Mouse (Mus musculus): ENCODE measurements at regions not wholly inside any gene's neighbourhood (a gene's known extent, or its start where the extent isn't known, plus 50 kb on each side); places are given as distances from the start of the nearest gene placed in this dataset.

DNA sequence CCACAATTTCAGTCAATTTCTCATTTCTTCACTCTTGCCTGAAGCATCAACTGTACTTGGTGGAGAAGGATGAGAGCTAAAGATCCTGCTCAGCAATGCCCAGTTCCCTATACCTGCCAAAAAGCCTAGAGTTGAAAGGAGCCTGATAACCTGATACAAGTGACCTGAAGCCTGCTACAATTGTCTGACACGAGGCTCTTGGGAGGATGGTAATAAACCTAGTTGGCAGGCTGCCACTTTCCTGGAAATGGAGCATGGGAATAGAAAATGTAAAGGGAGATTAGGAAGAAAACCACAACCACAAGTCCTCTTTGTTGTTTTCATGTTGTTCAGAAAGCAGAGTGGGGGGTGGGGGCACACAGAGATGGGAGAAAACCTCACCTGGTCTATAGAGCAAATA, 69.7 kb upstream of the Vav3 start:
- TF ChIP-seq CTCF (IDR thresholded peaks at IDR 0.05; ENCODE audit: borderline replicate concordance, extremely low read depth, insufficient read depth, insufficient read length) (no peak), POLR2A (IDR thresholded peaks at IDR 0.05; ENCODE audit: borderline replicate concordance, extremely low read depth, insufficient read depth, insufficient read length, poor library complexity, severe bottlenecking) (no peak)

GRCm38 (mm10) chr3:109273074-109273801, 67.2 kb upstream of the Vav3 start:
- TF ChIP-seq POLR2A (IDR thresholded peaks at IDR 0.05; ENCODE audit: borderline replicate concordance, extremely low read depth, insufficient read depth, insufficient read length, poor library complexity, severe bottlenecking) (no peak), CTCF (IDR thresholded peaks at IDR 0.05; ENCODE audit: borderline replicate concordance, extremely low read depth, insufficient read depth, insufficient read length) (no peak)

More for the DNA sequence above, 69.7 kb upstream of the Vav3 start:
- peak; percentile 60 for DNase-seq (ENCODE audit: low read depth)

DNA sequence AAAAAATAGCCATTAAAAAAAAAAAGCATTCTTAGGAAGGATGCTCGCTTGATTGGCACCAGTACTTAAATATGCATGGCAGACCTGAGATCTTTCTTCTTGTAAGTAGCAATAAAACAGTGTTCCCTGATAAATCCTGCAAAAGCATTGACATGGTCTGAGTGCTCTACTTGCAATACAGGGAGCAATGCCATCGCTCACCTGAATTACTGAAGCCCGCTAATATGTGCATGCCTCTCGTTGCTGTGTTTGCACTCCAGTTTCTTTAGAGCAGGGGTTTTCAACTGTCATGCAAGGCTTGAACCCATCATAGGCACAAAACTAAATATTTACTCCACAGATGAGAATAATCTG, 66.7 kb upstream of the Vav3 start:
- no peak for DNase-seq (ENCODE audit: low read depth)
- TF ChIP-seq CTCF (IDR thresholded peaks at IDR 0.05; ENCODE audit: borderline replicate concordance, extremely low read depth, insufficient read depth, insufficient read length) (no peak), POLR2A (IDR thresholded peaks at IDR 0.05; ENCODE audit: borderline replicate concordance, extremely low read depth, insufficient read depth, insufficient read length, poor library complexity, severe bottlenecking) (no peak)

More at GRCm38 (mm10) chr3:109273074-109273801, 67.2 kb upstream of the Vav3 start:
- DNase-seq (ENCODE audit: low read depth), result peak; percentile 73

- no peak for TF ChIP-seq POLR2A (IDR thresholded peaks at IDR 0.05; ENCODE audit: borderline replicate concordance, extremely low read depth, insufficient read depth, insufficient read length, poor library complexity, severe bottlenecking)
- no peak for TF ChIP-seq CTCF (IDR thresholded peaks at IDR 0.05; ENCODE audit: borderline replicate concordance, extremely low read depth, insufficient read depth, insufficient read length)
These were observed 61.4 kb upstream of the Vav3 start for GRCm38 (mm10) chr3:109279086-109279485.

DNA sequence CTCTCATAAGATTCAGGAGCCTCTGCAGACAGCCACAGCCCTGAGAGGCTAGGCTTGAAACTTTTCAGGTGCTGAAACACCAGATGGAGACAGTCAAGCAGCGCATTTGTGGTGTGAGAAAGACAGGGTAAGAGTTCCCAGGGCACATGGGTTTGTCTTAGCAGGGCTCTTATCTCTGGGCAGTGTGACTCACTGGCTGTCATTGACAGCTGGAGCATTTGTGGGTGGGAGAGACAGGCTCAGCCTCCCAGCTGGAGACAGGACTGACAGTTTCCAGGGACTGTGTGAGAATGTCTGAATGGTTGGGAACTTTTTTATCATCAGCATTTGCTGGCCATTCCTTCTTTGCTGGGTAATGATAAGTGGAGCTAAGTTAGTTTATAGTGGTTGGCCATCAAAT, 53.9 kb upstream of the Vav3 start:
- DNase-seq (ENCODE audit: low read depth), result no peak

More at GRCm38 (mm10) chr3:109279086-109279485, 61.4 kb upstream of the Vav3 start:
- DNase-seq (ENCODE audit: low read depth), result no peak

More for the DNA sequence above, 53.9 kb upstream of the Vav3 start:
- TF ChIP-seq POLR2A (IDR thresholded peaks at IDR 0.05; ENCODE audit: borderline replicate concordance, extremely low read depth, insufficient read depth, insufficient read length, poor library complexity, severe bottlenecking), result no peak
- TF ChIP-seq CTCF (IDR thresholded peaks at IDR 0.05; ENCODE audit: borderline replicate concordance, extremely low read depth, insufficient read depth, insufficient read length), result no peak
